Mouse (Mus musculus) embryonic facial prominence, embryonic 10.5 days (tissue): ENCODE measurements at regions not wholly inside any gene's neighbourhood (a gene's known extent, or its start where the extent isn't known, plus 50 kb on each side); places are given as distances from the start of the nearest gene placed in this dataset.

Experiments
- DNase-seq: peaks from one replicate; pipeline ENCODE4 v3.0.0-alpha.2; 2017; ENCODE audit warnings: low spot score
- H3K27ac ChIP-seq: fragments of 300-500 bp; sonication (generic); replicated peaks from 2 replicates; pipeline ENCODE4 v1.5.1; 2016; ENCODE audit warnings: mild to moderate bottlenecking
- H3K27me3 ChIP-seq: fragments of 300-500 bp; sonication (generic); replicated peaks from 2 replicates; pipeline ENCODE4 v1.6.1; 2016; ENCODE audit warnings: low read depth, mild to moderate bottlenecking; ENCODE audit not compliant: poor library complexity, severe bottlenecking
- H3K36me3 ChIP-seq: fragments of 300-500 bp; sonication (generic); replicated peaks from 2 replicates; pipeline ENCODE4 v1.6.1; 2016; ENCODE audit warnings: mild to moderate bottlenecking, moderate library complexity
- H3K4me1 ChIP-seq: fragments of 300-500 bp; sonication (generic); 2 replicates; pipeline ENCODE4 v1.6.1; 2016
- H3K4me3 ChIP-seq: fragments of 300-500 bp; sonication (generic); 2 replicates; pipeline ENCODE4 v1.5.1; 2016; ENCODE audit warnings: mild to moderate bottlenecking, moderate library complexity
- H3K9me3 ChIP-seq: fragments of 300-500 bp; sonication (generic); 2 replicates; pipeline ENCODE4 v1.6.1; 2016; ENCODE audit warnings: mild to moderate bottlenecking
- WGBS: fragments of 180-500 bp; shearing (Covaris S2); methylation state at CpG from one replicate; pipeline ENCODE4 v1.1.7; 2016; 5-methylcytosine and 5-hydroxymethylcytosine counted together

GRCm38 (mm10) chr1:69470614-69471250 lies 216.3 kb downstream of the Ikzf2 start:
- H3K27ac ChIP-seq = no peak overlapping the region
- no peaks in the 10 kb centered on the region for H3K27me3 ChIP-seq
- no peaks in the 10 kb centered on the region for H3K9me3 ChIP-seq
- H3K36me3 ChIP-seq = no peaks in the 10 kb centered on the region
- no peak overlapping the region for H3K4me3 ChIP-seq
- 85% methylated on average over 4 of the region's 4 CpGs for WGBS
- no peak for DNase-seq
- peaks cover 15% of the 10 kb centered on the region for H3K4me1 ChIP-seq

GRCm38 (mm10) chr1:69469158-69469901 lies 217.7 kb downstream of the Ikzf2 start:
- H3K4me3 ChIP-seq = no peak overlapping the region
- DNase-seq = no peak
- WGBS = 86% methylated on average over 8 of the region's 8 CpGs
- H3K4me1 ChIP-seq = peaks cover 15% of the 10 kb centered on the region
- H3K36me3 ChIP-seq = no peaks in the 10 kb centered on the region
- no peak overlapping the region for H3K27ac ChIP-seq
- H3K9me3 ChIP-seq = no peaks in the 10 kb centered on the region
- no peaks in the 10 kb centered on the region for H3K27me3 ChIP-seq

GRCm38 (mm10) chr1:69466534-69467275 lies 220.3 kb downstream of the Ikzf2 start:
- Histone ChIP-seq H3K4me1 (peaks cover 15% of the 10 kb centered on the region), H3K9me3 (no peaks in the 10 kb centered on the region), H3K27ac (no peak overlapping the region; the same call in 1 of the 2 replicates), H3K4me3 (no peak overlapping the region), H3K27me3 (no peaks in the 10 kb centered on the region), H3K36me3 (no peaks in the 10 kb centered on the region)
- 26% methylated on average over 5 of the region's 5 CpGs for WGBS
- peak; percentile 66 for DNase-seq

GRCm38 (mm10) chr1:69461191-69461590 lies 225.9 kb downstream of the Ikzf2 start:
- no peak for DNase-seq
- 92% methylated on average over 3 of the region's 3 CpGs for WGBS

GRCm38 (mm10) chr1:69459899-69460298 lies 227.1 kb downstream of the Ikzf2 start:
- no peaks in the 10 kb centered on the region for H3K9me3 ChIP-seq
- DNase-seq = no peak
- no peaks in the 10 kb centered on the region for H3K36me3 ChIP-seq
- no peak overlapping the region for H3K27ac ChIP-seq
- no peaks in the 10 kb centered on the region for H3K27me3 ChIP-seq
- no peak overlapping the region for H3K4me3 ChIP-seq
- H3K4me1 ChIP-seq = no peaks in the 10 kb centered on the region

More at GRCm38 (mm10) chr1:69461191-69461590, 225.9 kb downstream of the Ikzf2 start:
- peaks cover 4% of the 10 kb centered on the region; the same call in 1 of the 2 replicates for H3K4me1 ChIP-seq
- H3K27me3 ChIP-seq = no peaks in the 10 kb centered on the region
- H3K4me3 ChIP-seq = no peak overlapping the region
- no peak overlapping the region for H3K27ac ChIP-seq
- H3K9me3 ChIP-seq = no peaks in the 10 kb centered on the region
- H3K36me3 ChIP-seq = no peaks in the 10 kb centered on the region

GRCm38 (mm10) chr1:69457471-69457870 lies 229.6 kb downstream of the Ikzf2 start:
- Histone ChIP-seq H3K27me3 (no peaks in the 10 kb centered on the region), H3K4me1 (no peaks in the 10 kb centered on the region)

GRCm38 (mm10) chr1:69453991-69454390 lies 233.1 kb downstream of the Ikzf2 start:
- no peaks in the 10 kb centered on the region for H3K27me3 ChIP-seq
- no peaks in the 10 kb centered on the region for H3K36me3 ChIP-seq
- WGBS = 85% methylated on average over 3 of the region's 3 CpGs
- DNase-seq = no peak
- no peaks in the 10 kb centered on the region for H3K4me1 ChIP-seq
- H3K4me3 ChIP-seq = no peak overlapping the region
- no peaks in the 10 kb centered on the region for H3K9me3 ChIP-seq
- H3K27ac ChIP-seq = no peak overlapping the region

More at GRCm38 (mm10) chr1:69457471-69457870, 229.6 kb downstream of the Ikzf2 start:
- Histone ChIP-seq H3K4me3 (no peak overlapping the region), H3K36me3 (no peaks in the 10 kb centered on the region), H3K27ac (no peak overlapping the region), H3K9me3 (no peaks in the 10 kb centered on the region)
- DNase-seq = no peak

GRCm38 (mm10) chr1:69452910-69453309 lies 234.1 kb downstream of the Ikzf2 start:
- no peak for DNase-seq
- no peaks in the 10 kb centered on the region for H3K36me3 ChIP-seq
- H3K4me1 ChIP-seq = no peaks in the 10 kb centered on the region
- no peak overlapping the region for H3K4me3 ChIP-seq
- H3K27ac ChIP-seq = no peak overlapping the region
- H3K9me3 ChIP-seq = no peaks in the 10 kb centered on the region
- H3K27me3 ChIP-seq = no peaks in the 10 kb centered on the region

GRCm38 (mm10) chr1:69450455-69450854 lies 236.6 kb downstream of the Ikzf2 start:
- H3K4me3 ChIP-seq = no peak overlapping the region
- H3K27me3 ChIP-seq = no peaks in the 10 kb centered on the region
- H3K4me1 ChIP-seq = no peaks in the 10 kb centered on the region
- no peak overlapping the region for H3K27ac ChIP-seq
- DNase-seq = no peak
- WGBS = 65% methylated on average over 2 of the region's 2 CpGs
- H3K9me3 ChIP-seq = no peaks in the 10 kb centered on the region
- no peaks in the 10 kb centered on the region for H3K36me3 ChIP-seq

- no peak overlapping the region for H3K27ac ChIP-seq
- H3K27me3 ChIP-seq = no peaks in the 10 kb centered on the region
- 74% methylated on average over 5 of the region's 5 CpGs for WGBS
- no peaks in the 10 kb centered on the region for H3K36me3 ChIP-seq
- no peak for DNase-seq
- no peaks in the 10 kb centered on the region for H3K4me1 ChIP-seq
- H3K9me3 ChIP-seq = no peaks in the 10 kb centered on the region
- no peak overlapping the region for H3K4me3 ChIP-seq
Measured at GRCm38 (mm10) chr1:69447276-69447675, 239.8 kb downstream of the Ikzf2 start.

GRCm38 (mm10) chr1:69444722-69445121 lies 242.3 kb downstream of the Ikzf2 start:
- Histone ChIP-seq H3K4me1 (no peaks in the 10 kb centered on the region), H3K36me3 (no peaks in the 10 kb centered on the region), H3K9me3 (no peaks in the 10 kb centered on the region), H3K27me3 (no peaks in the 10 kb centered on the region), H3K4me3 (no peak overlapping the region), H3K27ac (no peak overlapping the region)
- 81% methylated on average over 4 of the region's 4 CpGs for WGBS
- no peak for DNase-seq

GRCm38 (mm10) chr1:69443466-69443865 lies 243.6 kb downstream of the Ikzf2 start:
- Histone ChIP-seq H3K27ac (no peak overlapping the region), H3K27me3 (no peaks in the 10 kb centered on the region), H3K9me3 (no peaks in the 10 kb centered on the region), H3K36me3 (no peaks in the 10 kb centered on the region), H3K4me3 (no peak overlapping the region), H3K4me1 (no peaks in the 10 kb centered on the region)
- WGBS = 69% methylated on average over 7 of the region's 7 CpGs
- no peak for DNase-seq
